Mouse (Mus musculus) CH12.LX (cell line): ENCODE results near the gene Cdk14. TPM values are rescaled to one million over a fixed set of nuclear protein-coding genes. Genes with fewer than 3 reads are reported as not detected.

Experiments used
- DNase-seq: peaks from one replicate; pipeline ENCODE4 v3.0.0-alpha.2; 2013; ENCODE audit errors: extremely low read depth
- H3K27ac ChIP-seq: 2 replicates; pipeline ENCODE4 v1.5.1; 2012; ENCODE audit warnings: low read depth, mild to moderate bottlenecking, control low read depth, moderate library complexity; ENCODE audit not compliant: insufficient read depth
- H3K27me3 ChIP-seq: replicated peaks from 2 replicates; pipeline ENCODE3; 2012; ENCODE audit warnings: inconsistent platforms
- H3K36me3 ChIP-seq, 2 experiments: replicated peaks in 1 of 2; 2 replicates each; pipeline versions ENCODE3 to v1.6.1; 2012; ENCODE audit warnings: inconsistent platforms in 1 of 2, low read length in 1 of 2, mild to moderate bottlenecking in 1 of 2, mixed read lengths in 1 of 2, moderate library complexity in 1 of 2; ENCODE audit not compliant: control insufficient read depth in 1 of 2, insufficient read depth in 1 of 2
- H3K4me1 ChIP-seq, 2 experiments: 2 replicates each; pipeline ENCODE4 v1.6.1; 2012; ENCODE audit warnings: inconsistent platforms in 1 of 2, moderate library complexity in 1 of 2; ENCODE audit not compliant: insufficient read depth in 2 of 2, control insufficient read depth in 1 of 2
- H3K4me2 ChIP-seq: 2 replicates; pipeline ENCODE4 v1.6.1; 2012; ENCODE audit warnings: low read depth, mild to moderate bottlenecking, control low read depth; ENCODE audit not compliant: poor library complexity, insufficient read depth, severe bottlenecking
- H3K4me3 ChIP-seq, 3 experiments: fragments of 150-350 bp in 1 of 3; sonication (generic) in 1 of 3; replicated peaks in 1 of 3; 2 replicates each; pipeline versions ENCODE3 to v1.5.1; 2011 to 2012; ENCODE audit warnings: low read depth in 2 of 3, low read length in 2 of 3, mild to moderate bottlenecking in 2 of 3, moderate library complexity in 2 of 3, control low read depth in 1 of 3, improper control_type of control experiment in 1 of 3, inconsistent platforms in 1 of 3, mixed read lengths in 1 of 3; ENCODE audit not compliant: poor library complexity in 1 of 3
- H3K79me2 ChIP-seq: replicated peaks from 2 replicates; pipeline ENCODE4 v1.6.1; 2012; ENCODE audit warnings: mild to moderate bottlenecking, moderate library complexity; ENCODE audit not compliant: control insufficient read depth, poor library complexity, insufficient read depth, severe bottlenecking; ENCODE audit errors: extremely low read depth
- H3K9ac ChIP-seq: 2 replicates; pipeline ENCODE4 v1.6.1; 2012; ENCODE audit warnings: low read depth, mild to moderate bottlenecking, control low read depth, moderate library complexity; ENCODE audit not compliant: insufficient read depth
- H3K9me3 ChIP-seq: replicated peaks from 2 replicates; pipeline ENCODE3; 2012; ENCODE audit warnings: low read length, inconsistent platforms, mixed read lengths
- CHD1 ChIP-seq: IDR thresholded peaks from 2 replicates; pipeline ENCODE4 v1.6.1; 2012; ENCODE audit warnings: low read depth, low read length, improper control_type of control experiment, inconsistent platforms
- CHD2 ChIP-seq: IDR thresholded peaks from 2 replicates; pipeline ENCODE4 v1.6.1; 2011; ENCODE audit warnings: low read length, improper control_type of control experiment
- CTCF ChIP-seq, 2 experiments: IDR thresholded peaks in 1 of 2; conservative IDR thresholded peaks in 1 of 2; 2 replicates each; pipeline ENCODE4 v1.5.1; 2011 to 2012; ENCODE audit warnings: low read depth in 2 of 2, low read length in 2 of 2, improper control_type of control experiment in 1 of 2, inconsistent platforms in 1 of 2, mild to moderate bottlenecking in 1 of 2, moderate library complexity in 1 of 2
- E2F4 ChIP-seq: IDR thresholded peaks from 2 replicates; pipeline ENCODE4 v1.6.1; 2011; ENCODE audit warnings: low read depth, low read length, improper control_type of control experiment; ENCODE audit not compliant: insufficient replicate concordance
- ELF1 ChIP-seq: IDR thresholded peaks from 2 replicates; pipeline ENCODE4 v1.6.1; 2014; ENCODE audit warnings: low read depth, mild to moderate bottlenecking, inconsistent platforms, low read length, improper control_type of control experiment
- EP300 ChIP-seq: IDR thresholded peaks from 2 replicates; pipeline ENCODE4 v1.6.1; 2011; ENCODE audit warnings: low read length, improper control_type of control experiment
- GABPA ChIP-seq: IDR thresholded peaks from 2 replicates; pipeline ENCODE4 v1.6.1; 2012; ENCODE audit warnings: low read depth, low read length, improper control_type of control experiment, inconsistent platforms; ENCODE audit not compliant: insufficient replicate concordance
- HCFC1 ChIP-seq: IDR thresholded peaks from 2 replicates; pipeline ENCODE4 v1.6.1; 2012; ENCODE audit warnings: low read depth, mild to moderate bottlenecking, inconsistent platforms, low read length, improper control_type of control experiment
- JUN ChIP-seq: IDR thresholded peaks from 2 replicates; pipeline ENCODE4 v1.6.1; 2011; ENCODE audit warnings: low read depth, mild to moderate bottlenecking, low read length, improper control_type of control experiment, moderate library complexity; ENCODE audit not compliant: insufficient read depth
- JUND ChIP-seq: conservative IDR thresholded peaks from 2 replicates; pipeline ENCODE4 v1.6.1; 2011; ENCODE audit warnings: low read depth, low read length, improper control_type of control experiment
- MAFK ChIP-seq: IDR thresholded peaks from 2 replicates; pipeline ENCODE4 v1.6.1; 2011; ENCODE audit warnings: low read length, improper control_type of control experiment; ENCODE audit not compliant: insufficient replicate concordance
- MAX ChIP-seq: IDR thresholded peaks from 2 replicates; pipeline ENCODE4 v1.6.1; 2011; ENCODE audit warnings: low read length, improper control_type of control experiment
- MAZ ChIP-seq: IDR thresholded peaks from 2 replicates; pipeline ENCODE4 v1.6.1; 2012; ENCODE audit warnings: low read depth, mild to moderate bottlenecking, inconsistent platforms, low read length, improper control_type of control experiment, moderate library complexity
- MEF2A ChIP-seq: IDR thresholded peaks from 2 replicates; pipeline ENCODE4 v1.6.1; 2014; ENCODE audit warnings: low read depth, mild to moderate bottlenecking, inconsistent platforms, low read length, improper control_type of control experiment, borderline replicate concordance
- MXI1 ChIP-seq: IDR thresholded peaks from 2 replicates; pipeline ENCODE4 v1.6.1; 2011; ENCODE audit warnings: mild to moderate bottlenecking, low read depth, low read length, improper control_type of control experiment
- NELFE ChIP-seq: IDR thresholded peaks from 2 replicates; pipeline ENCODE4 v1.6.1; 2011; ENCODE audit warnings: low read depth, low read length, improper control_type of control experiment
- PAX5 ChIP-seq: IDR thresholded peaks from 2 replicates; pipeline ENCODE4 v1.6.1; 2012; ENCODE audit warnings: low read length, inconsistent platforms, mixed read lengths
- POLR2A ChIP-seq: IDR thresholded peaks from 2 replicates; pipeline ENCODE4 v1.6.1; 2011; ENCODE audit warnings: low read depth, mild to moderate bottlenecking, improper control_type of control experiment, low read length
- RAD21 ChIP-seq: IDR thresholded peaks from 2 replicates; pipeline ENCODE4 v1.6.1; 2011; ENCODE audit warnings: low read depth, mild to moderate bottlenecking, low read length, improper control_type of control experiment, moderate library complexity
- RCOR1 ChIP-seq: conservative IDR thresholded peaks from 2 replicates; pipeline ENCODE4 v1.6.1; 2012; ENCODE audit warnings: low read depth, mild to moderate bottlenecking, inconsistent platforms, low read length, improper control_type of control experiment
- SMC3 ChIP-seq: IDR thresholded peaks from 2 replicates; pipeline ENCODE4 v1.6.1; 2011; ENCODE audit warnings: low read depth, low read length, improper control_type of control experiment
- TBP ChIP-seq: conservative IDR thresholded peaks from 2 replicates; pipeline ENCODE4 v1.6.1; 2011; ENCODE audit warnings: low read depth, low read length, improper control_type of control experiment
- TCF12 ChIP-seq: IDR thresholded peaks from 2 replicates; pipeline ENCODE4 v1.6.1; 2014; ENCODE audit warnings: low read depth, mild to moderate bottlenecking, inconsistent platforms, low read length, improper control_type of control experiment
- UBTF ChIP-seq: IDR thresholded peaks from 2 replicates; pipeline ENCODE4 v1.6.1; 2012; ENCODE audit warnings: low read depth, mild to moderate bottlenecking, inconsistent platforms, low read length, improper control_type of control experiment, moderate library complexity
- USF1 ChIP-seq: IDR thresholded peaks from 2 replicates; pipeline ENCODE4 v1.6.1; 2014; ENCODE audit warnings: low read depth, mild to moderate bottlenecking, inconsistent platforms, low read length, improper control_type of control experiment
- ZC3H11A ChIP-seq: IDR thresholded peaks from 2 replicates; pipeline ENCODE4 v1.6.1; 2012; ENCODE audit warnings: low read depth, mild to moderate bottlenecking, inconsistent platforms, low read length, improper control_type of control experiment
- ZKSCAN1 ChIP-seq: IDR thresholded peaks from 2 replicates; pipeline ENCODE4 v1.6.1; 2012; ENCODE audit warnings: low read depth, inconsistent platforms, low read length, improper control_type of control experiment, borderline replicate concordance
- ZMIZ1 ChIP-seq: IDR thresholded peaks from 2 replicates; pipeline ENCODE4 v1.6.1; 2012; ENCODE audit warnings: low read depth, mild to moderate bottlenecking, inconsistent platforms, low read length, improper control_type of control experiment
- ZNF384 ChIP-seq: IDR thresholded peaks from 2 replicates; pipeline ENCODE4 v1.6.1; 2012; ENCODE audit warnings: low read depth, low read length, improper control_type of control experiment, inconsistent platforms
- dilution Hi-C: fragments of 300-500 bp; cut with MboI; formaldehyde crosslinking; loops from 2 replicates; pipeline ENCODE4 v1.14.3; 2020; ENCODE audit warnings: low sequenced_read_pairs; ENCODE audit not compliant: extremely low pct_unique_long_range_greater_than_20kb, extremely low pct_ligation_motif_present
- in situ Hi-C: fragments of 300-500 bp; cut with MboI; formaldehyde crosslinking; loops from 3 replicates; pipeline ENCODE4 v1.14.3; 2019; ENCODE audit warnings: low sequenced_read_pairs, low pct_ligation_motif_present, low pct_unique_long_range_greater_than_20kb, mixed read lengths
- polyA plus RNA-seq: library from polyadenylated mRNA; unstranded; fragments of >175 nt; gene quantifications from 2 replicates; pipeline ENCODE4 v1.2.1, GENCODE M21; 2012; ENCODE audit warnings: low read depth; ENCODE audit not compliant: insufficient read length
- total RNA-seq, 2 experiments: library from RNA; depleted of rRNA; stranded (reverse); fragments of 300-350 nt in 1 of 2; fragments of >200 nt in 1 of 2; gene quantifications; 2 replicates each; pipeline ENCODE4 v1.2.3; 2012 to 2014

Gene Cdk14
- total and polyA plus RNA-seq, 3 experiments, result 3.7 to 12.0 (median 8.9) TPM

GRCm38 (mm10) chr5:5297222-5297621 lies 122.9 kb downstream of the Cdk14 start:
- H3K9me3 ChIP-seq, result no peaks in the 10 kb centered on the region
- H3K4me2 ChIP-seq, result no peak overlapping the region
- H3K9ac ChIP-seq, result no peak overlapping the region
- H3K79me2 ChIP-seq, result no peaks in the 10 kb centered on the region
- H3K27ac ChIP-seq, result no peak overlapping the region
- peaks cover 2 to 8% of the 10 kb centered on the region in 2 experiments; a peak in 2 of 4 replicates for H3K4me1 ChIP-seq
- no peaks in the 10 kb centered on the region for H3K36me3 ChIP-seq
- H3K4me3 ChIP-seq, result no peak overlapping the region
- TF ChIP-seq ELF1 (no peak), TCF12 (no peak), MEF2A (no peak), MAFK (no peak), USF1 (no peak), CTCF (conservative IDR thresholded peaks at IDR 0.05 in 1 of 2, IDR thresholded peaks at IDR 0.05 in 1 of 2; ENCODE audit: low read depth in 2 of 2, low read length in 2 of 2) (no peak), MAZ (no peak), EP300 (no peak), CHD1 (no peak), TBP (no peak), MXI1 (no peak), E2F4 (no peak), ZC3H11A (no peak)
- in situ Hi-C loops, result no loop called here
- dilution Hi-C loops, result no loop called here
- DNase-seq, result no peak
- H3K27me3 ChIP-seq, result no peaks in the 10 kb centered on the region

GRCm38 (mm10) chr5:5296773-5297172 lies 123.3 kb downstream of the Cdk14 start:
- in situ Hi-C loops, result no loop called here

More at GRCm38 (mm10) chr5:5296773-5297172, 123.3 kb downstream of the Cdk14 start:
- DNase-seq, result no peak
- no peak overlapping the region for H3K4me3 ChIP-seq
- H3K36me3 ChIP-seq, result no peaks in the 10 kb centered on the region
- no peaks in the 10 kb centered on the region for H3K9me3 ChIP-seq
- no peaks in the 10 kb centered on the region for H3K27me3 ChIP-seq
- no peaks in the 10 kb centered on the region for H3K79me2 ChIP-seq
- H3K4me1 ChIP-seq, result peaks cover 2 to 8% of the 10 kb centered on the region in 2 experiments; a peak in 2 of 4 replicates
- H3K9ac ChIP-seq, result no peak overlapping the region
- H3K27ac ChIP-seq, result no peak overlapping the region
- H3K4me2 ChIP-seq, result no peak overlapping the region
- TF ChIP-seq UBTF (no peak), CTCF (conservative IDR thresholded peaks at IDR 0.05 in 1 of 2, IDR thresholded peaks at IDR 0.05 in 1 of 2; ENCODE audit: low read depth in 2 of 2, low read length in 2 of 2) (peak in 1 of 2 experiments; percentile 47; a peak in 3 of 4 replicates), NELFE (no peak), MAX (no peak), CHD2 (no peak), RCOR1 (no peak), RAD21 (peak; percentile 14), PAX5 (no peak), POLR2A (no peak), JUND (no peak), SMC3 (peak; percentile 18; the same call in 1 of the 2 replicates), EP300 (no peak), ELF1 (no peak), ZNF384 (no peak), CHD1 (no peak), USF1 (no peak), MAZ (no peak), JUN (no peak), HCFC1 (no peak), MEF2A (no peak), ZKSCAN1 (no peak), TCF12 (no peak), ZMIZ1 (no peak), MXI1 (no peak), GABPA (no peak)
- dilution Hi-C loops, result no loop called here
